ENCODE assay signal across 18 mouse cellular contexts in genomic region chr15:87188816-87189455, GRCm38 (mm10).
DNase-seq lines count a peak whose midpoint lies in the region; ATAC-seq and TF ChIP-seq lines count a peak whose summit lies in the region.
"Had no signal": no experiment of that assay in that cellular context is flagged by ENCODE, and none has a peak within 500 bp of the region (broad histone marks: within the 10 kb centered on the region; RNA-seq: fewer than 3 reads in every experiment).

No protein-coding gene starts in this region.

- WGBS in heart, postnatal 0 days = 63% methylated on average over 9 of the region's 9 CpGs
- 72% methylated on average over 9 of the region's 9 CpGs for WGBS in liver, postnatal 0 days (ENCODE audit: insufficient replicate concordance)
- 65% methylated on average over 9 of the region's 9 CpGs for WGBS in liver, embryonic 12.5 days (ENCODE audit: insufficient replicate concordance)
- WGBS in neural tube, embryonic 15.5 days = 58% methylated on average over 9 of the region's 9 CpGs

- no peak overlapping the region for H3K4me3 ChIP-seq in heart, postnatal 0 days (ENCODE audit: low read depth, low read length)
- H3K4me3 ChIP-seq in liver, postnatal 0 days (ENCODE audit: low read depth, low read length) = no peak overlapping the region
- no peak overlapping the region for H3K4me3 ChIP-seq in liver, embryonic 12.5 days
- no peak overlapping the region for H3K4me3 ChIP-seq in ES-E14 (ENCODE audit: insufficient read depth in 1 of 2, low read depth in 1 of 2, low read length in 2 of 2, poor library complexity in 1 of 2, severe bottlenecking in 1 of 2)
- no peak overlapping the region for H3K4me3 ChIP-seq in cortical plate, adult 2 months (ENCODE audit: insufficient read depth, low read length)
- H3K4me3 ChIP-seq in neural tube, embryonic 15.5 days (replicated peaks) = no peak overlapping the region
- H3K4me3 ChIP-seq: embryonic facial prominence, embryonic 15.5 days; forebrain, embryonic 13.5 days; midbrain, embryonic 15.5 days; neural tube, embryonic 12.5 days had no signal

- no peak overlapping the region for H3K27ac ChIP-seq in heart, postnatal 0 days (ENCODE audit: low read depth)
- no peak overlapping the region for H3K27ac ChIP-seq in liver, postnatal 0 days (ENCODE audit: low read depth)
- no peak overlapping the region for H3K27ac ChIP-seq in liver, embryonic 12.5 days
- H3K27ac ChIP-seq in ES-E14 (ENCODE audit: insufficient read depth, low read depth, low read length, poor library complexity, severe bottlenecking) = no peak overlapping the region
- H3K27ac ChIP-seq in cortical plate, adult 2 months (ENCODE audit: insufficient read depth, low read length) = no peak overlapping the region
- no peak overlapping the region for H3K27ac ChIP-seq in neural tube, embryonic 15.5 days (replicated peaks)
- H3K27ac ChIP-seq: embryonic facial prominence, embryonic 15.5 days; forebrain, embryonic 13.5 days; macrophage; midbrain, embryonic 15.5 days; neural tube, embryonic 12.5 days had no signal

- TF ChIP-seq CTCF in heart, postnatal 0 days (IDR thresholded peaks at IDR 0.05; ENCODE audit: low read depth) = peak; percentile 8; the same call in 1 of the 2 replicates
- peak; percentile 28; the same call in 1 of the 2 replicates for TF ChIP-seq CTCF in liver, postnatal 0 days (IDR thresholded peaks at IDR 0.05; ENCODE audit: low read depth)
- peak; percentile 38; the same call in 1 of the 2 replicates for TF ChIP-seq CTCF in cortical plate, adult 2 months (IDR thresholded peaks at IDR 0.05; ENCODE audit: extremely low read depth, insufficient read depth, low read length)

- no peaks in the 10 kb centered on the region for H3K36me3 ChIP-seq in heart, postnatal 0 days (replicated peaks; ENCODE audit: control insufficient read depth, insufficient read depth, low read length)
- no peaks in the 10 kb centered on the region for H3K36me3 ChIP-seq in liver, postnatal 0 days (replicated peaks; ENCODE audit: insufficient read depth, low read length)
- no peaks in the 10 kb centered on the region for H3K36me3 ChIP-seq in liver, embryonic 12.5 days
- no peaks in the 10 kb centered on the region for H3K36me3 ChIP-seq in ES-E14 (ENCODE audit: control insufficient read depth, insufficient read depth, low read length, poor library complexity, severe bottlenecking)
- H3K36me3 ChIP-seq in neural tube, embryonic 15.5 days = no peaks in the 10 kb centered on the region
- H3K36me3 ChIP-seq: embryonic facial prominence, embryonic 15.5 days; midbrain, embryonic 15.5 days; neural tube, embryonic 12.5 days had no signal

- no peaks in the 10 kb centered on the region for H3K9me3 ChIP-seq in heart, postnatal 0 days (replicated peaks; ENCODE audit: control insufficient read depth, low read length)
- H3K9me3 ChIP-seq in liver, postnatal 0 days (ENCODE audit: low read length) = no peaks in the 10 kb centered on the region
- H3K9me3 ChIP-seq in liver, embryonic 12.5 days (replicated peaks) = 0 out of 2 replicates have a peak, but pooled peaks cover 12% of the 10 kb centered on the region
- no peaks in the 10 kb centered on the region for H3K9me3 ChIP-seq in ES-E14 (ENCODE audit: control insufficient read depth, insufficient read depth, low read depth, low read length)
- H3K9me3 ChIP-seq in neural tube, embryonic 15.5 days (replicated peaks) = no peaks in the 10 kb centered on the region
- H3K9me3 ChIP-seq: embryonic facial prominence, embryonic 15.5 days; forebrain, embryonic 13.5 days; midbrain, embryonic 15.5 days; neural tube, embryonic 12.5 days had no signal

- no peak overlapping the region for H3K9ac ChIP-seq in heart, postnatal 0 days (replicated peaks; ENCODE audit: low read depth, low read length)
- H3K9ac ChIP-seq in liver, postnatal 0 days (replicated peaks) = no peak overlapping the region
- no peak overlapping the region for H3K9ac ChIP-seq in liver, embryonic 12.5 days
- H3K9ac ChIP-seq in ES-E14 (ENCODE audit: insufficient read depth, low read depth, low read length, poor library complexity, severe bottlenecking) = no peak overlapping the region
- H3K9ac ChIP-seq in neural tube, embryonic 15.5 days (replicated peaks) = no peak overlapping the region
- H3K9ac ChIP-seq: embryonic facial prominence, embryonic 15.5 days; forebrain, embryonic 13.5 days; midbrain, embryonic 15.5 days; neural tube, embryonic 12.5 days had no signal

- DNase-seq in heart, postnatal 0 days (ENCODE audit: low spot score) = no peak
- DNase-seq in heart, adult 18-20 months = no peak
- DNase-seq in liver, postnatal 0 days = no peak
- peak; percentile 20 for DNase-seq in ES-E14 (ENCODE audit: low read depth, low spot score)
- DNase-seq: adrenal gland, adult 8-10 months; cerebellum, postnatal 25 days; gastrocnemius, postnatal 10 days; kidney, adult 11 months; spleen, adult 18-20 months had no signal

- no peak for TF ChIP-seq POLR2A in cortical plate, adult 2 months (IDR thresholded peaks at IDR 0.05; ENCODE audit: extremely low read depth, insufficient read depth, low read length)

- no peaks in the 10 kb centered on the region for H3K4me1 ChIP-seq in heart, postnatal 0 days (ENCODE audit: control insufficient read depth, insufficient read depth)
- H3K4me1 ChIP-seq in liver, postnatal 0 days (ENCODE audit: insufficient read depth) = no peaks in the 10 kb centered on the region
- no peaks in the 10 kb centered on the region for H3K4me1 ChIP-seq in liver, embryonic 12.5 days
- no peaks in the 10 kb centered on the region for H3K4me1 ChIP-seq in ES-E14 (ENCODE audit: control insufficient read depth in 2 of 2, insufficient read depth in 2 of 2, low read length in 2 of 2, poor library complexity in 1 of 2)
- H3K4me1 ChIP-seq in cortical plate, adult 2 months (ENCODE audit: control insufficient read depth, insufficient read depth, low read length) = no peaks in the 10 kb centered on the region
- 0 out of 2 replicates have a peak, but pooled peaks cover 3% of the 10 kb centered on the region for H3K4me1 ChIP-seq in neural tube, embryonic 15.5 days
- H3K4me1 ChIP-seq: embryonic facial prominence, embryonic 15.5 days; forebrain, embryonic 13.5 days; midbrain, embryonic 15.5 days; neural tube, embryonic 12.5 days had no signal

- no peaks in the 10 kb centered on the region for H3K27me3 ChIP-seq in heart, postnatal 0 days (ENCODE audit: control insufficient read depth, insufficient read depth, low read length)
- H3K27me3 ChIP-seq in liver, postnatal 0 days (ENCODE audit: insufficient read depth, low read length) = no peaks in the 10 kb centered on the region
- H3K27me3 ChIP-seq in liver, embryonic 12.5 days (replicated peaks) = no peaks in the 10 kb centered on the region
- no peaks in the 10 kb centered on the region for H3K27me3 ChIP-seq in neural tube, embryonic 15.5 days (replicated peaks)
- H3K27me3 ChIP-seq: embryonic facial prominence, embryonic 15.5 days; forebrain, embryonic 13.5 days; midbrain, embryonic 15.5 days; neural tube, embryonic 12.5 days had no signal

- in situ Hi-C loops in ES-E14 (cut with MboI; ENCODE audit: low sequenced_read_pairs in 2 of 2, unreplicated experiment in 2 of 2) = no loop called here

- no peak overlapping the region for H3K4me2 ChIP-seq in heart, postnatal 0 days (ENCODE audit: low read depth, low read length)
- H3K4me2 ChIP-seq in liver, postnatal 0 days (ENCODE audit: low read depth, low read length) = no peak overlapping the region
- H3K4me2 ChIP-seq in liver, embryonic 12.5 days = no peak overlapping the region
- H3K4me2 ChIP-seq in neural tube, embryonic 15.5 days = no peak overlapping the region
- H3K4me2 ChIP-seq: embryonic facial prominence, embryonic 15.5 days; forebrain, embryonic 13.5 days; heart, embryonic 11.5 days; midbrain, embryonic 15.5 days; neural tube, embryonic 12.5 days had no signal

- TF ChIP-seq EP300 in heart, postnatal 0 days (IDR thresholded peaks at IDR 0.05; ENCODE audit: low read depth) = no peak
- no peak for TF ChIP-seq EP300 in liver, postnatal 0 days (IDR thresholded peaks at IDR 0.05; ENCODE audit: low read depth)

- no peak for ATAC-seq in heart, postnatal 0 days (ENCODE audit: insufficient read depth, low read depth)
- no peak for ATAC-seq in liver, postnatal 0 days
- ATAC-seq in liver, embryonic 12.5 days = no peak
- ATAC-seq in neural tube, embryonic 15.5 days (ENCODE audit: low FRiP score) = no peak
- ATAC-seq: forebrain, embryonic 13.5 days; midbrain, embryonic 15.5 days had no signal

TF ChIP-seq in ES-E14, 5 proteins besides CTCF, POLR2A, EP300 and RAD21:
- TF ChIP-seq ZNF384 (IDR thresholded peaks at IDR 0.05; ENCODE audit: low read depth, low read length) (no peak), MAFK (IDR thresholded peaks at IDR 0.05; ENCODE audit: insufficient read depth, low read depth, low read length) (no peak), HCFC1 (IDR thresholded peaks at IDR 0.05; ENCODE audit: borderline replicate concordance, insufficient read depth, low read length) (no peak), CHD2 (IDR thresholded peaks at IDR 0.05; ENCODE audit: low read depth, low read length) (no peak), ZC3H11A (IDR thresholded peaks at IDR 0.05; ENCODE audit: borderline replicate concordance, low read depth, low read length) (no peak)
